Mouse (Mus musculus) cerebellum, postnatal 14 days (tissue): ENCODE results near the gene Olfr48.

Experiments
- DNase-seq, 2 experiments: peaks; one replicate each; pipeline ENCODE4 v3.0.0; 2021; ENCODE audit warnings: mixed read lengths in 2 of 2

The Olfr48 gene

DNA sequence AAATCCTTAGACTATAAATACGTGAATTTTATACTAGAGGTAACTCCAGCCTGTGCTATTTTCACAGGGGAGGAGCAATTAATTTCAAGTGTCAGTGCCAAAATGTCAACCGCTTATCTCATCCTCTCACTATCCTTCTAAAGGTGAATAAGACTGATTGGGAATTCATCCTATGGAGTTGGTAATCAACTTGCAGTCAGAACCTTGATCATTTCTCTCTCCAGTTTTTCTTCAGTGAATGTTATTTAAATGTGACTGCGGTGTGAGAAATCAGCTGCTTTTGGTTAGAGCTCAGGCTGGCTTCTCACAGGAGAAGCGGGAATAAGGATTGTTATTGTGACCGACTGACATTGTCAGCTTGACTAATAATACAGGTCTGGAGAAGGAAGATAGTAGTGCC lies at the start of gene Olfr48:
Gene Olfr48 (minus strand): TSS at position 101 of the 400 bp plus-strand sequence.
- DNase-seq: no peak

DNA sequence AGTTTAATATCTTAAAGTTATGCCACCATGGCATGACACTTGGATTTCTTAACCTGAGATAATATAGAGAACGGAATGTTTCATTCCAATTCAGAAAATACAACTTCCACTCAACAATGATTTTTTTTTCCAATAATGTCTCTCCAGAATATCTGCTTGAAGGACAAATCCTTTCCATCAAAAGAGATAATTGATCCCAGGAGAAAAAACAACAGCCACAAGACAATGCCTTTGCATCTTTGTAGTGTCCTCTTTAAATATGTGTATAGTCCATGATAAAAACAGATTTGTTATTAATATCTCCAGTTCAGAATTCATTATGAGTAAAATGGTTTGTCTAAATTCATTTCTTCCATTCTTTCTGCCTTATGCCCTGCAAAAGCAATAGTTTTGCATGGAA lies 30.1 kb upstream of the Olfr48 start, which contains the start of gene Olfr1257:
Gene Olfr1257 (plus strand): TSS at position 301 of the 400 bp plus-strand sequence.
- DNase-seq: no peak

DNA sequence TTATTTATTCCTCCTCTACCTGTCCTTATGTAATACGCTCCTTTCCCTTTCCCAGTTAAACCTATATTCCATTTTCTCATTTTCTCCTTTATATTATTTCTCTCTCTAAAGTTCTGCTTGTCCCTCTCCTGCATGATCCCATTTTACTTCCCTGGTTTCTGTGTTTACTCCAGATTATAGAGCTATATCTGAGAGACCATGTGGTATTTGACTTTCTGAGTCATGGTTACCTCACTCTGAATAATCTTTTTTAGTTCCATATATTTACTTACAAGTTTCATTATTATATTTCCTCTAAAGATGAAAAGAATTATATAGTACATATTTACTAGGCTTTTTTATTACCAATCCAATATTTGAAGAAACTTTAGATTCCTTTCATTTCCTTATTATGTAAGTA lies 1.2 kb upstream of the Olfr48 start:
- DNase-seq: no peak

DNA sequence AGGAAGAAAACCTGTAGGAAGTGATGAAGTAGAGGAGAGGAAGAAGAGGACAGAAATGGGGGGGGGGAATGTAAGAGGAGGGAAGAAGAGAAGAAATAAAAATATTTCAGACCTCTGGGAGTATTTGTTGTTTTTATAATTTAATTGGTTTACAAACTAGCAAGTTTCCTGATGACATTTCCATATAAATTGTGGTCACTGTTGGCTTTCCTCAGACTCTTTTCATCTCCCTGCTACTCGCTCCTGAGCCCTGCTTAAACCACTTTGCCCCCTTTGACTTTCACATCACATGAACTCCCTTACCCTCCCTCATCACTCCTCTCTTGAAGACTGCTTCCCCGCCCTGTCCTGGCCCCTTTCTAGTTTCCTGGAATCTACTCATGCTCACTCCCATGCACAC lies 6.5 kb downstream of the Olfr48 start, which contains the start of gene Olfr1256:
Gene Olfr1256 (minus strand): TSS at position 101 of the 400 bp plus-strand sequence.
- no peak for DNase-seq

DNA sequence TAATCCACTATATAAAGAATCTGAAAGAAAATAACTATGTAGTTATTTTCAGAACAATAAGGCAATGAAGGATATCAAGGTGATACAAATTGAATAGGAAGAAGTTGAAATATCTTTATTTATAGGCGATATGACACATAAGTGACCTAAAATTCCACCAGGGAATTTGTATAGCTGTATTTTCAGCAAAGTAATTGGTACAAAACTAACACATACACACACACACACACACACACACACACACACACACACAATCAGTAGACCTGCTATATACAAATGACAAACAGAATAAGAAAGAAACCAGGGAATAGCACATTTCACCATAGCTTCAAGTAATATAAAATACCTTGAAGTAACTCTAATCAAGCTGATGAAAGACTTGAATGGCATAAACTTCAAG lies 27.8 kb downstream of the Olfr48 start:
- no peak for DNase-seq

DNA sequence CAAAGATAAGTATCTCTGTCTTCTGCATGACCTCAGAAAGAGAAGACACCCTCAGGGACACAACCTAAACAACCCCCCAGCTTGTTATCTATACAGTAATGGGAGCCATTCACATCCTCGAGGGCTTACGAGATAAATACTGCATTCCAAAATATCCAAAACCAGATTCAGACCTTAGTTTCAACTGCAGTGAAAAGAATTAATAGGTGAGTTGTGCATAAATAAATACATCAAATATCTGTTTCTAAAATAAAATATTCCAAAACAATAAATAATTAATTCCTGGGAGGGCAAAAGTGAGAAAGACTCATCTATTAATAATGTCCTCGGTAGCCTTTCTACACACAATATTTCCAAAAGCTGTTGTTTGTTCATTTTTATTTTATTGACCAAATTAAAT lies 36.3 kb downstream of the Olfr48 start, which contains the start of gene Olfr1255:
Gene Olfr1255 (plus strand): TSS at position 301 of the 400 bp plus-strand sequence.
- no peak for DNase-seq

DNA sequence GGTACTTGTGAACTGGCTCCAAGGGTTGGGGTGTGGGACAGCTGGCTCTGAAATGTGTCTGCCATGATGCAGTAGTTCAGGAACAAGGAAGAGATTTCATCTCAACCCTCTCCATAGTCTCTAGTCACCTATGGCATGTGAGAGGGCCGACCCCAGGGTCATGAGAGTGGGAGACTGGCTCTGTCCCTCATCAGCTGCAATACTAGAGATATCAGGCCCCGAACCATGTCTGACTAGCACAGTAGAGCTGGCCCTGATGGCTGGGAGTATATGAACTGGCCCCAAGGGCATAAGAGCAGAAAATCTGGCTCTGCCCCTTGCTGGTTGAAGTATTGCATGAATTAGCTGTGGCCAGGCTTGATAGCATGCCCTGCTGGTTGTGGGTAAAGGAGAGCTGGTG lies 37.3 kb downstream of the Olfr48 start:
- no peak for DNase-seq

DNA sequence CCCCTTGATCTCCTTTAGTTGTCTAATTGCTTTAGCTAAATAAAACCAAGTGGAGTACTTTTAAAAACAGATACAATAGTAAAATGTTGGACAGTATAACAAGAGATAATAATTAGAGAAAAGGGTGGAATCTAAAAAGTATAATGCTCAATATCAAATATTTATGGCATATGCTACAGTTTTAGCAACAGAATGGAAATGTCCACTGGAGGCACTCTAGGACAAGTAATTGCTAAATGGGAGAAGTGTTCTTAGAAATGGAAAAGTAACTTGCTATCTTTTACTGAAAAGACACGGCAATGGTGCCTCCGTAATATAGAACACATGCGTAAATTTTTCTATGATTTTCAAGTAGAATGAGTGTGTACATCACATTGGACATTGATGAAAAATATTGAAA lies 48.4 kb downstream of the Olfr48 start:
- no peak for DNase-seq

DNA sequence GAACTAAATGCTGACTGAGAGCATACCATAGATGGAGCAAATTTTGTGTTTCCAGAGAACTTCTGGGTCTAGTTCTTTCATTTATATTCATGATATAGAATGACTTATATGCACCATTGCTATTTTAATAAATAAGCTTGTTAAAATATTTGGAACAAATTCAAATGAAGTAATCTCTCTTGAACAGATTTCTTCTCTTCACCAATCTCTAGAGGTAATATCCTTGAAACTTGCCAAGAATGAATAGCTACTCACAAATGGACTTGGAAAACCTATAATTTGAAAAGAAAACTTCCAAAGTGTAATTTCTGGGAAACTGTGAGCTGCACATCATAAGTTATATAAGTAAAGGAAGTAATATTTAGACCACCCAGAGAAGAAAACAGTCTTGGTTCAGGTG lies 54.5 kb downstream of the Olfr48 start, which contains the start of gene Olfr1254:
Gene Olfr1254 (minus strand): TSS at position 101 of the 400 bp plus-strand sequence.
- DNase-seq: no peak
